Mouse (Mus musculus): ENCODE results near the gene Srsf11. TPM values are rescaled to one million over a fixed set of nuclear protein-coding genes. Genes with fewer than 3 reads are reported as not detected.

The Srsf11 gene
- polyA plus RNA-seq (2012; rRNA removed) = 208 and 261 TPM in 2 replicates

DNA sequence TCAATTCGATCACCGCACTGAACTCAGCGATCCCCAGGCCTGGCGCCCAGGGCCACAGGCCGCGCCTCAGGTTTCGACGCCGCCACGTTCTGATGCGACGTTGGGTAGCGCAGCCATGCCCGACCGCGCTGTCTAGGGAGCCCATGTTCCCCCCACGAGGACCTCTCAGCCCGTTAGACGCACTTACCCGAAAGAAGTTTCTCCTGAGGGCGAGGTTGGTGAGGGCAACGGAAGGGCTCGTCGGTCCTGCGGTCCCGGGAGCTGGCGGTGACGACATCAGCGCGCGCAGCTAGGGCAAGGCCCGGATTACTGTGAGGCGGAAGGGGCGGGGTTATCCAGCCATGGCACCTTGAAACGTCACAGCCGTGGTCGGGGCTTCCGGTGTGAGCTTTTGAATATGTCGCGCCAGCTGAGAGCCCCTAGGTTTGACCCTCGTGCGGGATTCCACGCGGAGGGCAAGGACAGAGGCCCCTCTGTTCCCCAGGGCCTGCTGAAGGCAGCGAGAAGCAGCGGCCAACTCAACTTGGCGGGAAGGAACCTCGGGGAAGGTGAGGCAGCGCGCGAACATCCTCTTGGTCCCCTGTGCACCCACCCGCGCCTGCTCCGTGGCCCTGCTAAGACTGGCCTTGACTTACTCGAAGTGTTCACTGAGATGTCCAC, at the start of gene Srsf11, which contains the start of gene Lrrc40:
TSS of gene Srsf11 (minus strand) at position 311 of the 660 bp plus-strand sequence.
TSS of gene Lrrc40 (plus strand) at position 334 of the 660 bp plus-strand sequence.
- peak; percentile 86; the same call in 1 of the 2 replicates for TF ChIP-seq POLR2A (IDR thresholded peaks at IDR 0.05; ENCODE audit: borderline replicate concordance, extremely low read depth, low read depth, low read length)
- TF ChIP-seq CTCF (IDR thresholded peaks at IDR 0.05; ENCODE audit: insufficient read depth, low read length) = no peak
- DNase-seq = peak; percentile 94
- under 1% methylated on average over 55 of the region's 55 CpGs for WGBS
- H3K4me1 ChIP-seq (ENCODE audit: control insufficient read depth, insufficient read depth, low read length) = peaks cover 6% of the 10 kb centered on the region; the same call in 1 of the 2 replicates
- H3K4me3 ChIP-seq (replicated peaks; ENCODE audit: extremely low read depth, low read depth, low read length) = peak within 1 kb of the TSS; percentile 95

GRCm38 (mm10) chr3:158077828-158078227, 41.4 kb upstream of the Srsf11 start:
- Histone ChIP-seq H3K4me3 (replicated peaks; ENCODE audit: extremely low read depth, low read depth, low read length) (no peak overlapping the region), H3K4me1 (ENCODE audit: control insufficient read depth, insufficient read depth, low read length) (no peaks in the 10 kb centered on the region)
- 73% methylated on average over 5 of the region's 5 CpGs for WGBS
- no peak for TF ChIP-seq CTCF (IDR thresholded peaks at IDR 0.05; ENCODE audit: insufficient read depth, low read length)
- TF ChIP-seq POLR2A (IDR thresholded peaks at IDR 0.05; ENCODE audit: borderline replicate concordance, extremely low read depth, low read depth, low read length) = no peak
- no peak for DNase-seq

DNA sequence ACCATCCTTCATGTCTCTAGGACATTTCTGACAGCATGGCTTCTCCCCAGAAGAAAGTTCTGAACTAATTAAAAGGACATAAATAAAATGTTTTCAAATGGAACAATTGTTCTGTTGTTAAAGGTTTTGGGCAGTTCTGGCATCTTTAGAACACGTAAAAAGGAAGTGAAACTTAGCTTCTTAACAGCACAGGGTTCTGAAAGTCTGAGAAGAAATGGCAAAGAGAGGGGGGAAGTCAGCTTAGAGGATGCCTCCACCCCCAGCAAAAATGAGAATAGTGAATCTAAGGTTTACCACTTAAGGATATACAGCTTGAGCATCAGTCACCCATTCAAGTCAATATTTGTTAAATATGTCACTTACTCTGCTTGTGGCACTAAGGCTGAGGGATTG, 40.9 kb upstream of the Srsf11 start:
- no peak for DNase-seq
- Histone ChIP-seq H3K4me3 (replicated peaks; ENCODE audit: extremely low read depth, low read depth, low read length) (no peak overlapping the region), H3K4me1 (ENCODE audit: control insufficient read depth, insufficient read depth, low read length) (no peaks in the 10 kb centered on the region)
- TF ChIP-seq CTCF (IDR thresholded peaks at IDR 0.05; ENCODE audit: insufficient read depth, low read length) = no peak
- no peak for TF ChIP-seq POLR2A (IDR thresholded peaks at IDR 0.05; ENCODE audit: borderline replicate concordance, extremely low read depth, low read depth, low read length)
- 20% methylated on average over 1 of the region's 1 CpGs for WGBS

DNA sequence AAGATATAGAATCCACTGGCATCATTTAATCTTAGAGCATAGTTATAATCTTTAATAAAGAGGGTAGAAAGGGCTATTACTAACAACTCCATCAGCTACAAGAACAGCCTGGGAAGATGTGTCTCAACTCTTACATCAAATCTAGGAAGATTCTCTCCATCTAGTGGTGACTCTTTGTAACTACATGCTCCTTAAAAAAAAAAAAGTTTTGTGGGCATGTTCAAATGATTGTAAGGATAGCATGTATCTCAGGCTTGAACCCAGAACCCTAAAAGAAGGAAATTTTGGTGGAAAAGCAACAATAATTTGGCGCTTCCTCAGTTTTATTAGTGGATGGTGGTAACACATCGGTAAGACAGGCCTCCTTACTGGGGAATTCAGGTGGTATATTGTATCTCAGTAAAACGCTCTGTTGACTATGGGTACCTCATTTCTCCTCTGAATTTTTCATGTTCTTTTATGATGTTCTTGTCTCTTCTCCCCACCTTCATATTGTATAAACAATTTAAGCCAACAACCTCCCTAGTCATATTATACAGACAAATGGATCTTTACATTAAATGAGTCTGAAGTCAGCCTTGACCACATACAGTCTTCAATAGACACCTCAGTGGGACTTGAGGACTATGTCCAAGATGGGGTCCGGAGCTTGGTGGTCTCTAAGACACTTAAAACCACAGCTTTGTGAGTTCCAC, 40.4 kb upstream of the Srsf11 start:
- no peak for DNase-seq
- TF ChIP-seq POLR2A (IDR thresholded peaks at IDR 0.05; ENCODE audit: borderline replicate concordance, extremely low read depth, low read depth, low read length) (no peak), CTCF (IDR thresholded peaks at IDR 0.05; ENCODE audit: insufficient read depth, low read length) (peak; percentile 38; the same call in 1 of the 2 replicates)
- Histone ChIP-seq H3K4me3 (replicated peaks; ENCODE audit: extremely low read depth, low read depth, low read length) (no peak overlapping the region), H3K4me1 (ENCODE audit: control insufficient read depth, insufficient read depth, low read length) (no peaks in the 10 kb centered on the region)
- WGBS = 38% methylated on average over 4 of the region's 4 CpGs

DNA sequence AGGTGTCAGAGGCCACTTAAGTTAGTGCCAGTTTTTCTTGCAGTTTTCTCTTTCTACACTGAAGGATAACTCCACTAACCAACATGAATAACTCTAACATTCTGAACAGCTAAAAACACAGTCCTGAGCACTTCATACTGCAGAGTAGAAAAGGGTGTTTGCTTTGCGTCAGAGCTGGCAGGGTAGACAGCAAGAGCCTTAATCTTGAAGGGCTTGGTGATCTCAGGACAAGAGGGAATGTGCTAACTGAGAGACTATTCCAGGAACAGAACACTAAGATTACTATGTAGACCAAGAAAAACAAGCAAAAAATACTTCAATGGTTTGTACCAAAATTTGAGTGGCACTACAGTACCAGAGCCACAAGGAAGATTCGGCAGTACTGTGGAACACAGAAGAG, 38.6 kb upstream of the Srsf11 start:
- no peak overlapping the region for H3K4me3 ChIP-seq (replicated peaks; ENCODE audit: extremely low read depth, low read depth, low read length)
- WGBS = 59% methylated on average over 2 of the region's 2 CpGs
- TF ChIP-seq CTCF (IDR thresholded peaks at IDR 0.05; ENCODE audit: insufficient read depth, low read length) (no peak), POLR2A (IDR thresholded peaks at IDR 0.05; ENCODE audit: borderline replicate concordance, extremely low read depth, low read depth, low read length) (no peak)
- no peak for DNase-seq
- H3K4me1 ChIP-seq (ENCODE audit: control insufficient read depth, insufficient read depth, low read length) = no peaks in the 10 kb centered on the region

GRCm38 (mm10) chr3:158068613-158069263, 32.3 kb upstream of the Srsf11 start:
- no peak for DNase-seq
- H3K4me1 ChIP-seq (ENCODE audit: control insufficient read depth, insufficient read depth, low read length) = no peaks in the 10 kb centered on the region
- 55% methylated on average over 9 of the region's 9 CpGs for WGBS
- H3K4me3 ChIP-seq (replicated peaks; ENCODE audit: extremely low read depth, low read depth, low read length) = no peak overlapping the region
- TF ChIP-seq POLR2A (IDR thresholded peaks at IDR 0.05; ENCODE audit: borderline replicate concordance, extremely low read depth, low read depth, low read length) (no peak), CTCF (IDR thresholded peaks at IDR 0.05; ENCODE audit: insufficient read depth, low read length) (no peak)

- TF ChIP-seq POLR2A (IDR thresholded peaks at IDR 0.05; ENCODE audit: borderline replicate concordance, extremely low read depth, low read depth, low read length) = no peak
- TF ChIP-seq CTCF (IDR thresholded peaks at IDR 0.05; ENCODE audit: insufficient read depth, low read length) = no peak
These were observed 31.5 kb upstream of the Srsf11 start for GRCm38 (mm10) chr3:158067916-158068315.

DNA sequence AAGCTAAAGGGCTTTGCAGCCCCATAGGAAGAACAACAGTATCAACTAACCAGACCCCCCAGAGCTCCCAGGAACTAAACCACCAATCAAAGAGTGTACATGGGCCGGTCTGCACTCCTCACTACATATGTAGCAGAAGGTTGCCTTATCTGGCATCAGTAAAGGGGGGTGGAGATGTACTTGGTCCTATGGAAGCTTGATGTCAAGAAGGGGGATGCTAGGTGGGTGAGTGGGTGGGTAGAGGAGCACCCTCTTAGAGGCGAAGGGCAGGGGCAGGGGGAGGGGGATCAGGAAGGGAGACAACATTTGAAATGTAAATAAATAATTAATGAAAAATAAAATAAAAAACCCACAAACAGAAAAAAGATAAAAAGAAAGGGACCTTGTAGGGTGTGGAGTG, 28.8 kb upstream of the Srsf11 start:
- Histone ChIP-seq H3K4me3 (replicated peaks; ENCODE audit: extremely low read depth, low read depth, low read length) (no peak overlapping the region), H3K4me1 (ENCODE audit: control insufficient read depth, insufficient read depth, low read length) (no peaks in the 10 kb centered on the region)
- no peak for DNase-seq
- 92% methylated on average over 2 of the region's 2 CpGs for WGBS
- no peak for TF ChIP-seq POLR2A (IDR thresholded peaks at IDR 0.05; ENCODE audit: borderline replicate concordance, extremely low read depth, low read depth, low read length)
- no peak for TF ChIP-seq CTCF (IDR thresholded peaks at IDR 0.05; ENCODE audit: insufficient read depth, low read length)

More at GRCm38 (mm10) chr3:158067916-158068315, 31.5 kb upstream of the Srsf11 start:
- DNase-seq = no peak
- 75% methylated on average over 7 of the region's 7 CpGs for WGBS
- no peak overlapping the region for H3K4me3 ChIP-seq (replicated peaks; ENCODE audit: extremely low read depth, low read depth, low read length)
- no peaks in the 10 kb centered on the region for H3K4me1 ChIP-seq (ENCODE audit: control insufficient read depth, insufficient read depth, low read length)

DNA sequence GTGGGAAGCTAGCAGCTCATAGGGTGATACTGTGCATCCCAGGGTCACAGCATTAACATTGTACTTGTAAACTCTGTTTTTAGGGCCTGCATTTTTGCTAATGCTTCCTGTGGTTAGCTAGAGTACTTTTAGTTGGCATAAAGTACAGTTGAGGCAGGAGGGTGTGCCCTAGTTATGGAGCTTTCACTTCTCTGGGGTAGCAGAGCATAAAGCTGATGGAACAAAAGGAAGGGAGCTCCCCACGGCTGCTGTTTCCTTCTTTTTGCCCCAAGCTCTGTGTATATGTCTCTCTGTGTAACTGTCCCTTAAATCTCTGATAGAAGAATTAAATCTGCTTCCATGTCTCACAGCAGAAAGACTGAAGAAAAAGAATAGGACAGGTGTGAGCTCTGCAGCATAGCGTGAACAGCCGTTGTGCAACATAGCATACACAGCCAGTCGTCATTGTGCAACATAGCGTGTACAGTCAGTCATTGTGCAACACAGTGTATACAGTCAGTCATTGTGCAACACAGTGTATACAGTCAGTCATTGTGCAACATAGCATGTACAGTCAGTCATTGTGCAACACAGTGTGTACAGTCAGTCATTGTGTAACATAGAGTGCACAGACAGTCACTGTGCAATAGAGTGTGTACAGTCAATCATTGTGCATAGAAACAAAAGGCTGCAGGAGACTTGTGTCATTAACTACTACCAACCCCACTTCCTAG, 25.5 kb upstream of the Srsf11 start:
- DNase-seq = no peak
- Histone ChIP-seq H3K4me1 (ENCODE audit: control insufficient read depth, insufficient read depth, low read length) (no peaks in the 10 kb centered on the region), H3K4me3 (replicated peaks; ENCODE audit: extremely low read depth, low read depth, low read length) (no peak overlapping the region)
- WGBS = 71% methylated on average over 5 of the region's 5 CpGs
- no peak for TF ChIP-seq CTCF (IDR thresholded peaks at IDR 0.05; ENCODE audit: insufficient read depth, low read length)
- no peak for TF ChIP-seq POLR2A (IDR thresholded peaks at IDR 0.05; ENCODE audit: borderline replicate concordance, extremely low read depth, low read depth, low read length)

Data from lung, adult 2 months (tissue).